8 mouse cellular contexts compared by ENCODE assay signal in genomic region chr11:112781994-112782356, GRCm38 (mm10). TPM values are rescaled to one million over a fixed set of nuclear protein-coding genes. Genes with fewer than 3 reads are reported as not detected.
DNase-seq lines count a peak whose midpoint lies in the region; ATAC-seq and TF ChIP-seq lines count a peak whose summit lies in the region.

Gene Sox9, plus strand, starts transcription at chr11:112782224.

- peak; percentile 79 for ATAC-seq in embryonic facial prominence, embryonic 12.5 days (ENCODE audit: insufficient number of reproducible peaks, insufficient read depth, low FRiP score, low TSS enrichment)
- peak; percentile 84 for ATAC-seq in limb, embryonic 11.5 days (ENCODE audit: insufficient number of reproducible peaks, low FRiP score, low TSS enrichment, low read depth)
- ATAC-seq in midbrain, embryonic 16.5 days: peak; percentile 87

- DNase-seq in thymus, adult 2 months: no peak
- DNase-seq in thymus, adult 18-20 months: no peak
- DNase-seq in heart, adult 2 months: peak; percentile 83 to 85
- DNase-seq in kidney, adult 2 months: peak; percentile 70
- DNase-seq in limb, embryonic 11.5 days (ENCODE audit: low spot score): peak; percentile 91
- DNase-seq in testis, postnatal 14 days (ENCODE audit: low spot score): peak; percentile 88

- peak within 1 kb of the TSS; percentile 93 for H3K4me2 ChIP-seq in embryonic facial prominence, embryonic 12.5 days (replicated peaks)
- H3K4me2 ChIP-seq in limb, embryonic 11.5 days (ENCODE audit: low read depth, severe bottlenecking): peak within 1 kb of the TSS; percentile 95
- peak within 1 kb of the TSS; percentile 96 for H3K4me2 ChIP-seq in midbrain, embryonic 16.5 days (ENCODE audit: low read length)

- no peak within 1 kb of the TSS for H3K27ac ChIP-seq in thymus, adult 2 months (ENCODE audit: control insufficient read depth, insufficient read depth, low read length)
- H3K27ac ChIP-seq in embryonic facial prominence, embryonic 12.5 days: peak within 1 kb of the TSS; percentile 92
- peak within 1 kb of the TSS; percentile 57 for H3K27ac ChIP-seq in heart, adult 2 months
- H3K27ac ChIP-seq in kidney, adult 2 months (ENCODE audit: insufficient read depth, low read depth, low read length): no peak within 1 kb of the TSS
- H3K27ac ChIP-seq in limb, embryonic 11.5 days (replicated peaks; ENCODE audit: low read depth, low read length): peak within 1 kb of the TSS; percentile 98
- peak within 1 kb of the TSS; percentile 78 for H3K27ac ChIP-seq in midbrain, embryonic 16.5 days (ENCODE audit: low read length)

- TF ChIP-seq EP300 in heart, adult 2 months (IDR thresholded peaks at IDR 0.05; ENCODE audit: insufficient read depth, low read depth, low read length): no peak

- H3K9ac ChIP-seq in embryonic facial prominence, embryonic 12.5 days: peak within 1 kb of the TSS; percentile 77
- H3K9ac ChIP-seq in heart, adult 2 months (ENCODE audit: low read depth, low read length): peak within 1 kb of the TSS; percentile 43
- H3K9ac ChIP-seq in limb, embryonic 11.5 days (ENCODE audit: low read length): peak within 1 kb of the TSS; percentile 95
- H3K9ac ChIP-seq in midbrain, embryonic 16.5 days (ENCODE audit: low read depth, low read length): peak within 1 kb of the TSS; percentile 77

- H3K36me3 ChIP-seq in thymus, adult 2 months (ENCODE audit: control insufficient read depth, insufficient read depth, low read length): no peaks in the 10 kb centered on the region
- H3K36me3 ChIP-seq in embryonic facial prominence, embryonic 12.5 days: peaks cover 10% of the 10 kb centered on the region; the same call in 1 of the 2 replicates
- H3K36me3 ChIP-seq in heart, adult 2 months (ENCODE audit: control insufficient read depth, insufficient read depth, low read length): no peaks in the 10 kb centered on the region
- no peaks in the 10 kb centered on the region for H3K36me3 ChIP-seq in kidney, adult 2 months (ENCODE audit: control insufficient read depth, insufficient read depth, low read length)
- H3K36me3 ChIP-seq in limb, embryonic 11.5 days (ENCODE audit: control insufficient read depth, insufficient read depth, low read length): no peaks in the 10 kb centered on the region
- H3K36me3 ChIP-seq in midbrain, embryonic 16.5 days (ENCODE audit: control insufficient read depth, insufficient read depth, low read length): no peaks in the 10 kb centered on the region

- intact Hi-C loops in heart, adult 2 months (cut with DNase I): loop anchor here (2.0 to 5.0 kb wide), 3 partner anchors 70 to 1125 kb away; no protein-coding TSS in a partner anchor

- WGBS in thymus, adult 2 months: 2% methylated on average over 15 of the region's 15 CpGs
- 0% methylated on average over 15 of the region's 15 CpGs for whole genome bisulfite sequencing in embryonic facial prominence, embryonic 12.5 days
- WGBS in heart, adult 2 months: under 1% methylated on average over 15 of the region's 15 CpGs
- WGBS in kidney, adult 2 months: 0% methylated on average over 15 of the region's 15 CpGs
- under 1% methylated on average over 15 of the region's 15 CpGs for WGBS in limb, embryonic 11.5 days
- 0% methylated on average over 15 of the region's 15 CpGs for WGBS in midbrain, embryonic 16.5 days

- TF ChIP-seq CTCF in thymus, adult 2 months (IDR thresholded peaks at IDR 0.05; ENCODE audit: borderline replicate concordance, control insufficient read depth, extremely low read depth, insufficient read depth, low read length, poor library complexity): no peak
- TF ChIP-seq CTCF in heart, adult 2 months (IDR thresholded peaks at IDR 0.05): no peak
- TF ChIP-seq CTCF in kidney, adult 2 months (conservative IDR thresholded peaks at IDR 0.05; ENCODE audit: insufficient read depth, insufficient read length, low read depth, low read length): no peak

- H3K4me1 ChIP-seq in thymus, adult 2 months (replicated peaks; ENCODE audit: control insufficient read depth, insufficient read depth, low read length): no peaks in the 10 kb centered on the region; the same call in 1 of the 2 replicates
- H3K4me1 ChIP-seq in embryonic facial prominence, embryonic 12.5 days: peaks cover 40% of the 10 kb centered on the region
- no peaks in the 10 kb centered on the region; the same call in 1 of the 2 replicates for H3K4me1 ChIP-seq in heart, adult 2 months (ENCODE audit: control insufficient read depth, insufficient read depth, low read length)
- H3K4me1 ChIP-seq in kidney, adult 2 months (ENCODE audit: control insufficient read depth, insufficient read depth, low read length): no peaks in the 10 kb centered on the region
- peaks cover 24% of the 10 kb centered on the region for H3K4me1 ChIP-seq in limb, embryonic 11.5 days (ENCODE audit: control insufficient read depth, insufficient read depth, low read length)
- peaks cover 33% of the 10 kb centered on the region for H3K4me1 ChIP-seq in midbrain, embryonic 16.5 days (ENCODE audit: control insufficient read depth, insufficient read depth, low read length)

- no peaks in the 10 kb centered on the region for H3K9me3 ChIP-seq in embryonic facial prominence, embryonic 12.5 days
- H3K9me3 ChIP-seq in limb, embryonic 11.5 days (ENCODE audit: control insufficient read depth, low read length): no peaks in the 10 kb centered on the region
- no peaks in the 10 kb centered on the region for H3K9me3 ChIP-seq in midbrain, embryonic 16.5 days (replicated peaks; ENCODE audit: control insufficient read depth, low read length, poor library complexity, severe bottlenecking)

- TF ChIP-seq POLR2A in thymus, adult 2 months (IDR thresholded peaks at IDR 0.05; ENCODE audit: control insufficient read depth, extremely low read depth, insufficient read depth, low read length, poor library complexity): no peak
- TF ChIP-seq POLR2A in heart, adult 2 months (IDR thresholded peaks at IDR 0.05; ENCODE audit: insufficient read depth, low read depth, low read length): peak; percentile 95
- no peak for TF ChIP-seq POLR2A in kidney, adult 2 months (IDR thresholded peaks at IDR 0.05; ENCODE audit: low read depth, low read length)

- H3K27me3 ChIP-seq in thymus, adult 2 months (ENCODE audit: control insufficient read depth, insufficient read depth, low read length): peaks cover 28% of the 10 kb centered on the region
- peaks cover 15% of the 10 kb centered on the region; the same call in 1 of the 2 replicates for H3K27me3 ChIP-seq in embryonic facial prominence, embryonic 12.5 days
- H3K27me3 ChIP-seq in heart, adult 2 months (ENCODE audit: control insufficient read depth, insufficient read depth, low read length): peaks cover 29% of the 10 kb centered on the region
- H3K27me3 ChIP-seq in kidney, adult 2 months (replicated peaks; ENCODE audit: control insufficient read depth, insufficient read depth, low read length): peaks cover 3% of the 10 kb centered on the region; the same call in 1 of the 2 replicates
- peaks cover 2% of the 10 kb centered on the region; the same call in 1 of the 2 replicates for H3K27me3 ChIP-seq in limb, embryonic 11.5 days (ENCODE audit: control insufficient read depth, insufficient read depth, low read length)
- H3K27me3 ChIP-seq in midbrain, embryonic 16.5 days (ENCODE audit: control insufficient read depth, insufficient read depth, low read depth, low read length): peaks cover 9% of the 10 kb centered on the region

- peak within 1 kb of the TSS; percentile 32 for H3K4me3 ChIP-seq in thymus, adult 2 months (ENCODE audit: control insufficient read depth, insufficient read depth, low read length)
- H3K4me3 ChIP-seq in embryonic facial prominence, embryonic 12.5 days: peak within 1 kb of the TSS; percentile 73
- peak within 1 kb of the TSS; percentile 43 for H3K4me3 ChIP-seq in heart, adult 2 months
- peak within 1 kb of the TSS; percentile 56 for H3K4me3 ChIP-seq in kidney, adult 2 months (ENCODE audit: insufficient read depth, low read depth, low read length)
- peak within 1 kb of the TSS; percentile 79 for H3K4me3 ChIP-seq in limb, embryonic 11.5 days (ENCODE audit: low read depth, low read length)
- H3K4me3 ChIP-seq in midbrain, embryonic 16.5 days (ENCODE audit: low read depth, low read length): peak within 1 kb of the TSS; percentile 56

- H3K79me2 ChIP-seq in heart, adult 2 months (replicated peaks; ENCODE audit: control insufficient read depth, insufficient read depth, low read length): no peaks in the 10 kb centered on the region

RNA-seq across cellular contexts. Expression of gene Sox9, which starts in this region (rescaled TPM):
- 7.1 and 8.5 TPM in 2 replicates for polyA plus RNA-seq in thymus, adult 2 months (2012; rRNA removed)
- polyA plus RNA-seq in embryonic facial prominence, embryonic 12.5 days (2016; fragmentation: Nextera tagmentation; extraction: Ambion mirVana): 138 and 149 TPM in 2 replicates
- total RNA-seq in heart, adult 2 months (2021): 1 to 10 TPM; 1.3 to 1.5 TPM
- polyA plus RNA-seq in heart, adult 2 months (2012; rRNA removed): 1.9 and 2.7 TPM in 2 replicates
- polyA plus RNA-seq in kidney, adult 2 months (2012; rRNA removed): 0.72 and 0.83 TPM in 2 replicates
- 208 and 215 TPM in 2 replicates for polyA plus RNA-seq in limb, embryonic 11.5 days (2014; fragmentation: Nextera tagmentation; extraction: Ambion mirVana)
- polyA plus RNA-seq in midbrain, embryonic 16.5 days (2015; fragmentation: Nextera tagmentation; extraction: Ambion mirVana): 42.4 and 45.9 TPM in 2 replicates

Comparison
In these comparisons a context has a peak if more than half of its experiments do, and no peak if none do; other contexts are left out.
1. Peak in DNase-seq and H3K4me3 ChIP-seq in kidney, adult 2 months; RNA of the gene not detected or under 1 TPM.
2. DNase-seq: peak in heart, adult 2 months (2 of 2), limb, embryonic 11.5 days (single experiment) and testis, postnatal 14 days (single experiment); none in thymus, adult 2 months (single experiment) and thymus, adult 18-20 months (0 of 2).
3. H3K27ac ChIP-seq: peak in embryonic facial prominence, embryonic 12.5 days (single experiment), heart, adult 2 months (single experiment), limb, embryonic 11.5 days (single experiment) and midbrain, embryonic 16.5 days (single experiment); none in thymus, adult 2 months (single experiment) and kidney, adult 2 months (single experiment).
4. H3K9ac ChIP-seq: peak in every context shown above with its lines; median percentile 95 in limb, embryonic 11.5 days; 77 in embryonic facial prominence, embryonic 12.5 days; 77 in midbrain, embryonic 16.5 days; 43 in heart, adult 2 months.
5. Peak in every context shown above with its lines, with median percentiles within 50 percentile points of each other: H3K4me3 ChIP-seq, ATAC-seq and H3K4me2 ChIP-seq.